Mouse (Mus musculus) gastrocnemius, postnatal 36 days (tissue): Measurements from ENCODE around the gene Tubgcp3. TPM values are rescaled to one million over a fixed set of nuclear protein-coding genes. Genes with fewer than 3 reads are reported as not detected.
"Not testable (repeated sequence)": the region's sequence is repeated elsewhere in the genome, so short reads cannot be mapped to it uniquely, and the experiment has no call there.

ENCODE experiments used
- DNase-seq, 2 experiments: peaks; one replicate each; pipeline ENCODE4 v3.0.0; 2022
- intact Hi-C: fragments of 180-260 bp; cut with DNase I; formaldehyde crosslinking; loops from one replicate; pipeline ENCODE4 v1.15.1; 2025
- long read RNA-seq, 2 experiments: library from polyadenylated mRNA; stranded (forward); transcript quantifications; one replicate each; pipeline ENCODE4 v2.0.0; 2021
- total RNA-seq, 2 experiments: library from RNA; stranded (reverse); gene quantifications; 2 replicates each; pipeline ENCODE4 v1.2.3; 2021

Tubgcp3 gene
- 1 to 10 TPM; 7.2 to 8.3 TPM for total RNA-seq
- long read RNA-seq, experiment 1, transcript Tubgcp3-201 (22 exons, 3,797 nt), result major isoform, 5 of 7 reads
- long read RNA-seq, experiment 1, partial matches to known transcripts, result 0 of 7 reads
- long read RNA-seq, experiment 1, other reads (novel, unspliced or antisense), result 2 of 7 reads
- long read RNA-seq, experiment 2, partial matches to known transcripts, result 0 of 3 reads
- long read RNA-seq, experiment 2, other reads (novel, unspliced or antisense), result 1 of 3 reads

DNA sequence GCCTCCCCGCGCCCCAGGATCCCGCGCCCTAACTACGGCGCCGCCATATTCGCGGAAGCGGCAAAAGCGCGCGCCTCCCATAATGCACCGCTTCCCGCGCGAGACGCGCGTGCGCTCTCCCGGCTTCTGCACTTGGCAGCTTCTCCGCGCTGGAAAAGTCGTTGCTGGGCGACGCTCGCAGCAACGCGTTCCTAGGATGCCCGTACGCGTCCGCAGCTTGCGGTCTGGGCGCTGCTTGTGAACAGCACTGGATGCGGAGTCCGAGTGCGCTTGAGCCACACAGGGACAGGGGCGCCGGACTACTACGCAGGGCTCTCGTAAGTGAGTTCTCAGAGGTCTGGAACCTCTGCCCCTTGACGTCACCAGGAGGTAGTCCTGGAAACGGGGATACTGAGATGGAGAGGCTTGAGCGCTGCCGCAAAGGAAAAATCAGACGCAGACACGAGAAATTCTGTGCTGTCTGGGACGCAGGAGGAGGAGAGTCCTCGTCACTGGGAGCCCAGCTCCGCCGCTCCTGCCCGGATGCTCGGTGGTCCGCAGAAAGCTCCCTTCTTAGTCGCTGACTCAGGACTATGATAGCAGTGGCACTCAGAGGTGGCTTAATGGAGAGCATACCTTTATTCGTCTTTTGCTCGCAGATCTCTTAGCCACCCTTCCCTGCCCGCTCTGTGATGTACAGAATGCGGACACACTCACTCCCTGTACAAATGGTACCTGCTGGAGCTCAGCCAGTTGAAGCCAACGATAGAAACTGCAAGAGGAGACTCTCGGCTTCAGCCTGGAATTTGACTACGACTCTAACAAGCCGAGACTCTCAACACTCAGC lies at the start of gene Tubgcp3:
TSS of gene Tubgcp3 (minus strand) at position 193 of the 826 bp plus-strand sequence.
- intact Hi-C loops, result loop anchor here (10.0 kb wide), 1 partner anchor 433 kb away; the partner anchor contains the start of genes Cul4a and Pcid2
- peak; percentile 82 to 85 for DNase-seq

DNA sequence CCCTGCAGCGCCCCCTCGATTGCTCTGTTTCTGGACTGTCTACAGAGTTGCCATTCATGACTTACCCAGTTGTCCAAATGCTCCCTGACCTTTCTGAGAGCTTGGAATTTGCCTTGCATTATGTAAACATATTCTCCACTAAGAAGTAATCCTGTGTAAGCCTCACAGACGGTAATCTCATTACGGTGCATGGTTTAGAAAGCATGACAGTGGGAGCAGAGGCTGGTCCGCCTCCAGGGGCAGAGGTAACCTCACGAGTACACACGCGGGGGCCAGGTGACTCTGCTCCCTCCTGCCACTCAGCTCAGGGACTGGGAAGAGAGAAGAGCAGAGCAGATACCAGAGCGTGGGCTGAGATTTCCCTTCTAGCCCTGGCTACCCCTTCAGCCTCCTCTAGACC lies 47.0 kb upstream of the Tubgcp3 start:
- no peak for DNase-seq
- intact Hi-C loops, result no loop called here

DNA sequence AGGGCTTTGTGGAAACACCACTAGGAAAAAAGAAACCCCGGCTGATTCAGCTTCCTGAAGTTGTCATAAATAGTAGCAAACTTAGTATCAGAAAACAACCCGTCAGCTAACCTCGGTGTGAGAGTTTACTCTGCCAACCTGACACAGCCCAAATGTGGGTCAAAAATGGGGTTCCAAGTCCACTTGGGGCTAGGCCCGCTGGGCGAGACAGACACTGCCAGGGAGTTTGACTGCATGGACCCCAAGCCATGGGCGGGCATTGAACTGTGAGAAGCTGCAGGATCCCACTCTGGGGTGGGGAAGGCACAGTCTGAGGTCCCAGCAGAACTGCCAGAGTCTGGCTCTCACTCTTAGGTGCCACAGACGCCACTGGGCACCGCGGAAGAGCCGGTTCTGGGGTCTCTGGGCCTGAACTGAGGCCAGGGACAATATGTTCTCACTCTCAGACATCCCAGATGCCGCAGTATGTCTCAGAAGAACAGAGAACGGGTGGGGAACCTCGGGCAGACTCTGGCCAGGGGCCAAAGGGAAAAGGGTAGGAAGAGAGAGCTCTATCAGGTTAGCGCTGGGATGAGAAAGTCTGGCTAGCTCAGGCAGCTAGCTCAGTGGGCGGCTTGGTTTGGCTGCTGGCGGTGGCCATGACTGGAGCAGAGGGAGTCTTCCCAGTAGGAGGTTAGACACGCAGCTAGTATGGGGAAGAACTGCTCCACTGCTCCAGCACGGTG lies 44.0 kb upstream of the Tubgcp3 start:
- no peak for DNase-seq
- intact Hi-C loops, result no loop called here

DNA sequence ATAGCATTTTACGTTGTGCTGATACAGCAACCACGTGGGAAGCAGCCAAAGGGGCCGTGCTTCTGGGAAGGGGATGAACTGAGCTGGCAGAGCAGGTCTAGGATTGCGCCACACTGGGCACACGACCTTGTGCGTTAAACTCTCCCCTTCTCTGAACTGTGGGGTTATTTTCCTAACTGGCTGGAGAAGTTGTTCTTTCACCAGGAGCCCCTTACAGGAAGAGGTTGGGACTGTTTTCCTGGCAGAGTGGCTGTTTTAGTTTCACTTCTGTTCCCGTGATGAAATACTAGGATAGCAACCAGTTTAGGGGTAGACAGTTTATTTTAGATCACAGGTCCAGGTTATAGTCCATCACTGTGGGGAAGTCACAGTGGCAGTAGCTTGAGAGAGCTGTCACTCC lies 39.6 kb upstream of the Tubgcp3 start:
- intact Hi-C loops, result no loop called here

DNA sequence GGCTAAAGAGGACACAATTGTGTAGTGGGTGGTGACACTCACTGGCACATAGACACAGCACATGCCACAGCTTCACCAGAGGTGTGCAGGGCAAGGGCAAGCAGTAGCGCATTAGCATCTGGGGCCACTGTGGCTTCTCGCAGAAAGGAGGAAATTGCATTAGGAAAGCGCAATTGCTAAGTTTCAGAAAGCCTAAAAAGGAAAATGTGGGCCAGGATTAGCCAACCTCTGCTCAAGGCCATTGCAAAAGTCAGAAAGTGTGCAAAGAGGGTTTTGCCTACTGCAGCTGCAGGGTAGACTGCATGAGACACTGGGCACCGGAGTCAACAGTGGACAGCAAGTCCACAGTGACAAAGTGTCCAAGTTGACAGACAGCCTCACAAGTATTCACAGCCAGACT lies 31.5 kb upstream of the Tubgcp3 start:
- no peak for DNase-seq
- intact Hi-C loops, result no loop called here

More for the DNA sequence above, 39.6 kb upstream of the Tubgcp3 start:
- DNase-seq, result no peak

DNA sequence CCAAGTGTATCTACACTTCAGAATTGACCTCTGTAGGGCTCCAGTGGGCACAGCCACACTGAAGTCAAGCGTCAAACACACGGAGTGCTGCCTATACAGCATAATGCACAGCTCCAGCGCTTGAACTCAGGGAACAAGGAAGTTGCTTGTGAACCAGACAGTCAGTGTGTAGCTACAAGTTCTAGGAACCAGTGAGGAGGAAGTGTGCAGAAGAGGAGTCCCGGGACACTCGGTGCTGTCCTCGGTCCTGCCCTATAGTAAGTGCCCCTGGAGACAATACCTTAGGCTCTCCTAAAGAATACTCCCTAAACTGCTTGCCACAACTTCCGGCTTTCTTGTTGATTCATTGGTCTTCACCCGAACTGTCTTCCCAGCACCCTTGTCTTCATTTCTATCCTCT lies 30.2 kb upstream of the Tubgcp3 start:
- intact Hi-C loops, result no loop called here
- no peak for DNase-seq

DNA sequence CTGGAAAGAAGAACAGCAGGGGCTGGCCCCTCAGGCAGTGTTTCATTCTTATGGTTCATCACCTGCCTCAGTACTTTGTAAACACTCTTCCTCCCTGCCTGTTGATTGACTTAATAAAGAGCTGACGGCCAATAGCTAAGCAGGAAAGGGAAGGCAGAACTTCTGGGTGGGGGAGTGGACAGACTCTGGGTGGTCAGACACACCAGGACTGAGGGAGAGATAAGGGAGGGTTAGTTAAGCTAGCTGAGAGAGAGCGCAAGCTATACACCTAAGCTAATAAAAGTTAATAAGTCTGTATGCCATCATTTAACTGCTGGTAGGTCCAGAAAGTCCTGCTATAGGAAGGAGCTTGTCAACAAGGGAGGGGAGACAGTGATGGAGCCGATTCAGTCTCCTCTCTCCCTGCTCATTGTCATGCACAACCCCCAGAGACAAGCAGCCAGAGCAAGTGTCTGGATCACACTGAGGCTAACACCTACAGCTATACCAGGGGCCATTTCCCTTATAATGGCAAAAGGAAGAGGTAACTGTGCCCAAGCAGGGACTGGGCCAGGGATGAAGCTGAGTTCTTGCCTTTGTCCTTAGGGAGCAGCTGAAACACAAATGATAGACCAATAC lies 26.7 kb upstream of the Tubgcp3 start:
- intact Hi-C loops, result no loop called here
- no peak for DNase-seq

DNA sequence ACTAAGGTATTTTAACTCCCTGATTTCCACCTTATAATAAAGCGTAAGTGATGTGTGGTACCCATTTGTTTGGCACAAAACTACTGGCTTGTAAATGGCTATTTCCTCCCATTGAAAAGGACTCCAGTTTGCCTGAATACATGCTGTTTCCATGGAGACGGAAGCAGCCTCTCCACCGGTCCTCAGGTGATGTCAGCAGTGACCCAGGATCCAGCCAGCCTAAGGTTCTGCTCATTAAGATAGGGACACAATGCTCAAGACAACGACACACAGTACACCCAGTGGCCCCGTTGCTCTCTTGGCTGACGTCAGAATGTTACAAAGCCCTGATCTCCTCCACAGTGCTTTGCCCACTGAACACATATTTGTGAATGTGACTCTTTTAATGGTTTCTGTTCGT lies 16.8 kb upstream of the Tubgcp3 start:
- intact Hi-C loops, result no loop called here
- no peak for DNase-seq

DNA sequence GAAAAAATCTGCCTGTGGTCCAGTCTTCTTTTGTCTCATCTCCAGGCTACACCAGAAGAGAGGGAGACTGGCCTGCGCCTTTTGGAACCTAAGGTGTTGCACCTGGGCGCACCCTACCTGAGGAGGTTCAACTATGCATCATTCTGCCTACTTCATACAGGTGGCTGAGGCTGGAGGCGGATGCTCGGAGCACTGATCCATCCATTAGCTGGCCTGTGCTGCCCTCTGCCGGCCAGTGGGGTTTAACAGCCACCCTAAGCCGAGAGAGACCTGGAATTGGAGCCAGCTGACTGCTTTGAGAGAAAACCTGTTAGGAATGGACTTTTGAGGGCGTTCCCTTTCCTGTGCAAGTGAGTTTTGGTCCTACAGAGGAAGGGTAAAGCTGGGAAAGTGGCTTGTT lies 5.5 kb upstream of the Tubgcp3 start:
- intact Hi-C loops, result loop anchor here (5.0 to 10.0 kb wide), 4 partner anchors 70 to 427 kb away; partner anchors contain the start of genes Cul4a and Pcid2
- peak; percentile 71 to 76 for DNase-seq

DNA sequence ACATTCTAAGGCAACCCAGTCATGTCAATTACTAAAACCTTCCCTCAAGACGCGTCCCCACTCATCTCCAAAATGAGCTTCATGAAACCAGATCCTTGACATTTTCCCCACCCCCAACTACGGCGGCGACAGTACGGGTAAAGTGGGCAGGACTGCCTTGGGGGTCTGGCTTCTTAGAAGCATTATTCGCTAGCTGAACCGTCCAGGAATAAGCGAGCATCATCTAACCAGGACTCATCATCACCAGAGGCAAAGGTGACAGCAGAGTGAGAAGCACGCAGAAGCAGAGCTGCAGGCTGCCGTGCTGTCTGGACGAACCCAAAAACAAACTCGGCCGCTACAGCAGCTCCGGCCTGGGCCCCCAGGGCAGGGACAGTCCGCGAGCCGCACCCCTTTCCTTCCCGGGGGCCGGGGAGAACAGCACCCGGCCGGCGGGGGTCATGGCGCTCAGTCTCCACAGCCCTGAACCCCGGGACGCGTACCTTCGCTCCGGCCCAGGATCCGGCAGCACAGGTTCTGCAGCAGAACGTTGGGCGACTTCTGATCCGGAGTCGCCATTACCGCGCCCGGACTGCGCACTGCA lies 484 bp downstream of the Tubgcp3 start:
- no peak for DNase-seq
- intact Hi-C loops, result loop anchor here (10.0 kb wide), 1 partner anchor 433 kb away; the partner anchor contains the start of genes Cul4a and Pcid2

DNA sequence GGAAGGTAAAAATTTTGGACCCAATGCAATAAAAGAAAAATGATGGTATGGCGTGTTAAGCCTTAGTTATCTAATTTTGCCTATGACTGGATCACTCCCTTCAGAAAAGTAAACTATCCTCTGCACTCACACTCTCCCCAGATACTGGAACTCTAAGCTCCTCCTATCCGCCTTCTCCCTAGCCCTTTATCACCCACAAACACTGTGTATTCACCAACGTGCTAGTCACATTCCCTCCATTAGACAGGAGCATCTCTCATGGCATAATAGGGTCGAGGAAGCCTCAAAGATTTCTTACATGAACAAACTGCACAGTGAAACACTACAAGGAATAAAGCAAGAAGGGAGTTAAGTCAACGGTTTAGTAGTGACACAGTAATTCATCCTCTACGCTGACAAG lies 1.1 kb downstream of the Tubgcp3 start:
- intact Hi-C loops, result loop anchor here (10.0 kb wide), 1 partner anchor 434 kb away; the partner anchor contains the start of genes Cul4a and Pcid2
- DNase-seq, result no peak

DNA sequence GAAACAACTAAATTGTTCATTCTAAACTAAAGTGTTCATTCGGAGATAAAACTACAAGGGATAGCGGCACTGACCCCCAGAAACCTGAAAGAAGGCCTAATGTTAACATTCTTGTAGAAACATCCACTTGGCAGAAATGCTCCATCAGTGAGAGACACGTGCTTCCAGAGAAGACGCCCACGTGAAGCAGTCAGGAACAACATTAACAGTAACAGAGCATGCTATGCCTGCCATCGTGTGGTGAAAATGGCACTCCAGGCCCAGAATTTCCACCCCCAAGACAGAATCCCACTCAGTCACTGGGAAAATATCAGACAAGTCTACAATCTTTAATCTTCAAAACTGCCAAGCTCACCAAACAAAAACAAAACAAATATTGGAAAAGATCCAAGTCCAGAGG lies 3.2 kb downstream of the Tubgcp3 start:
- intact Hi-C loops, result no loop called here
- no peak for DNase-seq

DNA sequence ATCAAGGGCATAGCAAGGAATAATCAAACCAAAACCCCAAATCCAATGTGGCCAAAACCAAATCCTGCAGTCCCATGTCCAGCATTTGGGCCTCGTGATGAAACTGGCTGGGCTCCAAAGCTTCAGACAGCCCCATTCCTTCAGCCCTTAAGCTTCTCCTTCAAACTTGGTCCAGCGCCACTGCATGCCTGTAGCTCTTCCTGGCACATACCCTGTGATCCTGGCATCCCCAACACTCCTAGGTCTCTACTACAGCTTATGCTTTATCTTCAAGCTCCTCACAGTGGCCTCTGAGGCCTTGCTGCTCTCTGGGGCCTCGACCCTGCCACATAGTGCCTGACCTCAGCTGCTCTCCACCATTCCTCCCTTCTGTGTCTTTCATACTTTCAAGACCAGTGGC lies 5.5 kb downstream of the Tubgcp3 start:
- DNase-seq, intact Hi-C loops: not testable (repeated sequence)

DNA sequence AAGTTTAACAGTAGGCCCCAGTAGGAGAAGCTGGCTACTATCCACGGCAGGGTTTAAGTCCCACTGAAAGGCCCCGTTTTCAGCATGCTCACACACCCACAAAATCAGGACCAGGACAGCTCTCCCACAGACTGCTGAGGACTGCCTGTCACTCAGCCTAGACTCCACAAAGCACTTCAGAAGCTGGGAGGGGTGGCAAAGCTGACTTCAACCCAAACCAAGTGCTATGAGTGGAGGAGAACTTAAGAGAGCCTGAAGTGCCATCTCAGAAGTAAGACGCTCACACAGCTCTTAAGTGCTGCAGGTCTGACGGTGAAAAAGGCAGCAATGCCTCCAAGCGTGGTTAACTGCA lies 9.0 kb downstream of the Tubgcp3 start:
- intact Hi-C loops, result no loop called here
- DNase-seq, result no peak

DNA sequence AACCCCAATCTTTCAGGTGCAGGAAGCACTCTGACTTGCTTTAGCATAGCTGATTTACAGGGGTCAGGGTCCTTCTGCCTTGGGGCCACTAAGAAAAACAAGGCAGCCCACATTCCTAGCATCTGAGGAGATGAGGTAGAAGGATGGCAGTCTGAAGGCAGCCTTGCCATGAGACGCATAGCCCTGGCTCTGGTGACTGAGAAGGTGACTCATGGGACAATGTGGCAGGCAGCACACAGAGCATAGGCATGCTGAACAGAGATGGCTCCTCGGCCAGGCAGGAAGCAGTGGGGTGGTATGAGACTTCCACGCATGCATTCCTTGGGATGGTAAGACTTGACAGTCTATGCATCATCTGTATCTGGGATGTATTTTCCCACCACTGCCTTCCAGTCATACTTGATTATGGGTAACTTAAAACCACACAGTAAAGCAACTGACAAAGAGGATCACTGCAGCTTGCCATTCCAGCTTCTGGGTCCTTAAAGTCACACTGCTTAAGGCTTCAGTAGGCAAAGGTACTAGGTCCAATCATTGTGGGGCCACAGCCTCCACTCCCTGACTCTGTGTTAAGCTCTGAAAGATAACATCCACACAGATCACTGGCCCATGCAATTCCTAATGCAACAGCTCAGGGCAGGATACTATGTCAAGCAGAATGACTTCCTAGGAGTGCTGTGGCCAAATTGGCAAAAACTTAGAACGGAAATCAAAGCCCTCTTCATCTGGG lies 9.5 kb downstream of the Tubgcp3 start:
- intact Hi-C loops, result no loop called here
- DNase-seq, result no peak

DNA sequence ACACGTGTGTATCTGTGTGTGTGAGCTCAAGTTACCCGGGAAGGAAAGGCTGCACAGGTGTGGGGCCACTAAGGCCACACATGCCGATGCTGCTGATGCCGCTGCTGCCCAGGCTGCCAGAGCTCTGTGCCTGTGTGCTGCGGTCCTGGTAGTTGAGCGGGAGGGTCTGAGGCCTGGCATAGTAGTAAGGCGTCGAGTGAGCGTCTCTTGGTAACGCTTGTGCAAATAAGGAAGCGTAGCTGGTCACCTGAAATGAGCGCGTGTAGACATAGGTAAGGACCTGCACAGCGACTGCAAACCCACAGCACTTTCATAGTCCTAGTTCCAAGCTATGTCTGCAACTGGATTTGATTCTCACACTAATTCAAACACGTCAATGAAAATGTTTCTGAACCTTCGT lies 14.6 kb downstream of the Tubgcp3 start:
- intact Hi-C loops, result no loop called here
- DNase-seq, result no peak

DNA sequence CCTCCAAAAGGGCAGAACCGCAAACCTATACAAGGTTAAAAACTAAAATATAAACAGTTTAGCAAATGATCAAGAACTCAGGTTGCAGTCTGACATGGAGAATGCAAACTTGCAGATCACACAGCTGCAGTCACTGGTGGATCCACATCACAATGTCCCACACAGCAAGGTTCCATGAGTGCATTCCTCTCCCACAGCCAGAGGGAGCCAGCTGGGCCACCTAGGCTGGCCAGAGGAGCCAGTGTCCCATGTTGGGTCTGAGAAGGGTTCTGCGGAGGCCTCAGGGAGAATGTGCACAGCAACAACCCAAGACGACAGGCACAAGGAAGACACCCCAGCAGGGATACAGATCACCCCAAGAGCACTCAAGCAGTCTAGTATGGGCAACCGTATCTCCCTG lies 20.8 kb downstream of the Tubgcp3 start:
- intact Hi-C loops, result no loop called here

DNA sequence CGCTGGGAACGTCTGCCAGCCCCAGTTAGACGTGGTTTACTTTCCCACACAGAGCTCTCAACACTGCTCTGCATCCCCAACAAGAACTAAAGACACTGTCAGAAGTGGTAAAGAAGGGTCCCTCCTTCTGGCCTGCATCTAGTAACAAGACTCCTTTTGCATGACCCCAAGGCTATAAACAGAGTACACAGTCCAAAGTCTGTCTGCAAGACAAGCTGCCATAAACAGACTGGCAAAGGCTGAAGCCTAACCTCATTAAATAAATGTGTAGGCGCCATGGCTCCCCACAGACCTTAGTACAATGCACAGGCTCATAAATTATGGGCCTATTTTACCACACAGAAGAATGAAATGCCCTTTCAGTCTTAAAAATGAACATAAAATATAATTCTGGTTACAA lies 21.6 kb downstream of the Tubgcp3 start:
- intact Hi-C loops, result no loop called here
- DNase-seq, result no peak

More for the DNA sequence above, 20.8 kb downstream of the Tubgcp3 start:
- DNase-seq, result no peak

DNA sequence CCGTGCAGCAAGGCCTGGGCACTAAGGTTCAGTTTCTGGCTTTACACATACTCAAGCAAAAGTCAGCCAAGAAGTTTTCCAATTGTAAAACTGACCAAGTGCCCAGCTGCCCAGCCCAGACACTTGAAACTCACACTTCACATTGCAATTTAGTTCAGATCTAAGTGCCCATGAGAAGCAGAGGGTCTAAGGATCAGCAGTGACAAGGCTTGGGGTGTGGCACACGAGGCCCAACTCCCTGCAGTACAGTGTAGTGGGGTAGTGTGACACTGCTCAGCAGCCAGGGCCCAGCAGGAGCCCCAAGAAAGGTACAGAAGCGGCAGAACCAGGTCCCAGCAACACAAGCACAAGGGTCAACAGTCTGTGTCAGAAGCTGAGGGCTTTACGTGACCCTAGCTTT lies 23.1 kb downstream of the Tubgcp3 start:
- intact Hi-C loops, result no loop called here
- DNase-seq, result no peak

DNA sequence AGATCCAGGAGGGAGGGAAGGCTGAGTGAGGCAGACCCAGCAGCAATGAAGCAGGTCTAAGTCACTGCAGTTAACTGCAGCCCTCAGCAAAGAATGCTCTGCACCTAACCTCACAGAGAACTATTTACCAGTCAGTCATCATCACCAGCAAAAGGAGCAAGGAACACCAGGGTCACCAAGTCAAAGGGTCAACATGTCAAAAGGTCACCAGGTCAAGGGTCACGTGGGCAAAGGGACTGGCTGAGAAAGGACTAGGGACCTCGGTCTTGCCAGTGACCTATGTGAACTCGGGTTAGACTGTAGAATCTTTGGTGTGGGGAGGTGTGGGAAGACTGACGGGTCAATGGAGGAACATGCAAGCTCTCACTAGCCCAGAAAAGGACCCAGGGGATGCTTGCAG lies 25.5 kb downstream of the Tubgcp3 start:
- DNase-seq, result no peak
- intact Hi-C loops, result no loop called here
